ENCODE assay signal across 9 mouse cellular contexts in genomic region chr1:134708274-134708673, GRCm38 (mm10).
DNase-seq lines count a peak whose midpoint lies in the region; ATAC-seq and TF ChIP-seq lines count a peak whose summit lies in the region.
"Had no signal": no experiment of that assay in that cellular context is flagged by ENCODE, and none has a peak within 500 bp of the region (broad histone marks: within the 10 kb centered on the region; RNA-seq: fewer than 3 reads in every experiment).

No protein-coding gene starts in this region.

- WGBS in heart, embryonic 13.5 days: 15% methylated on average over 8 of the region's 8 CpGs
- 9% methylated on average over 8 of the region's 8 CpGs for WGBS in forebrain, postnatal 0 days
- 10% methylated on average over 8 of the region's 8 CpGs for WGBS in midbrain, embryonic 10.5 days

- no peak for TF ChIP-seq CTCF in forebrain, postnatal 0 days (IDR thresholded peaks at IDR 0.05; ENCODE audit: low read depth)

- intact Hi-C loops in heart, postnatal 14 days (cut with DNase I): no loop called here

- ATAC-seq in heart, embryonic 13.5 days (ENCODE audit: extremely low read depth, insufficient number of reproducible peaks, low FRiP score, low TSS enrichment): no peak
- no peak for ATAC-seq in forebrain, postnatal 0 days
- ATAC-seq in monocyte, adult 5-6 weeks (replicated peaks; ENCODE audit: insufficient number of reproducible peaks, low FRiP score, low TSS enrichment, poor library complexity, severe bottlenecking): no peak

- H3K9ac ChIP-seq in heart, embryonic 13.5 days: peak overlapping the region; percentile 76
- no peak overlapping the region for H3K9ac ChIP-seq in ES-E14 (ENCODE audit: insufficient read depth, low read depth, low read length, poor library complexity, severe bottlenecking)
- peak overlapping the region; percentile 53; the same call in 1 of the 2 replicates for H3K9ac ChIP-seq in forebrain, postnatal 0 days

- peaks cover 29% of the 10 kb centered on the region for H3K4me1 ChIP-seq in heart, embryonic 13.5 days
- peaks cover 3 to 35% of the 10 kb centered on the region in 2 experiments; a peak in 2 of 4 replicates for H3K4me1 ChIP-seq in ES-E14 (ENCODE audit: control insufficient read depth in 2 of 2, insufficient read depth in 2 of 2, low read length in 2 of 2, poor library complexity in 1 of 2)
- H3K4me1 ChIP-seq in forebrain, postnatal 0 days (ENCODE audit: insufficient read depth): no peaks in the 10 kb centered on the region
- peaks cover 73% of the 10 kb centered on the region for H3K4me1 ChIP-seq in midbrain, embryonic 10.5 days

- no peak for DNase-seq in heart, postnatal 14 days
- no peak for DNase-seq in ES-E14 (ENCODE audit: low read depth, low spot score)
- no peak for DNase-seq in forebrain, postnatal 0 days
- DNase-seq in midbrain, embryonic 10.5 days (ENCODE audit: low spot score): no peak
- no peak for DNase-seq in T-cell, adult 2 months (ENCODE audit: low spot score)
- no peak for DNase-seq in thymus, postnatal 25 days

- in situ Hi-C loops in ES-E14 (cut with MboI; ENCODE audit: low sequenced_read_pairs in 2 of 2, unreplicated experiment in 2 of 2): no loop called here

- no peaks in the 10 kb centered on the region for H3K9me3 ChIP-seq in heart, embryonic 13.5 days
- no peaks in the 10 kb centered on the region for H3K9me3 ChIP-seq in ES-E14 (ENCODE audit: control insufficient read depth, insufficient read depth, low read depth, low read length)
- H3K9me3 ChIP-seq in forebrain, postnatal 0 days (ENCODE audit: low read length): no peaks in the 10 kb centered on the region
- no peaks in the 10 kb centered on the region for H3K9me3 ChIP-seq in midbrain, embryonic 10.5 days (replicated peaks)

- H3K27me3 ChIP-seq in heart, embryonic 13.5 days (replicated peaks): peaks cover 92% of the 10 kb centered on the region
- no peaks in the 10 kb centered on the region for H3K27me3 ChIP-seq in forebrain, postnatal 0 days (ENCODE audit: insufficient read depth, low read length)
- H3K27me3 ChIP-seq in midbrain, embryonic 10.5 days (ENCODE audit: low read depth, poor library complexity, severe bottlenecking): peaks cover 93% of the 10 kb centered on the region

- no peak overlapping the region for H3K27ac ChIP-seq in heart, embryonic 13.5 days (replicated peaks)
- no peak overlapping the region for H3K27ac ChIP-seq in ES-E14 (ENCODE audit: insufficient read depth, low read depth, low read length, poor library complexity, severe bottlenecking)
- no peak overlapping the region for H3K27ac ChIP-seq in forebrain, postnatal 0 days (ENCODE audit: low read depth, low read length)
- H3K27ac ChIP-seq in midbrain, embryonic 10.5 days (replicated peaks): peak overlapping the region; percentile 93

- H3K36me3 ChIP-seq in heart, embryonic 13.5 days: no peaks in the 10 kb centered on the region
- H3K36me3 ChIP-seq in ES-E14 (ENCODE audit: control insufficient read depth, insufficient read depth, low read length, poor library complexity, severe bottlenecking): no peaks in the 10 kb centered on the region
- no peaks in the 10 kb centered on the region for H3K36me3 ChIP-seq in forebrain, postnatal 0 days (ENCODE audit: insufficient read depth)
- H3K36me3 ChIP-seq in midbrain, embryonic 10.5 days: no peaks in the 10 kb centered on the region

- H3K4me3 ChIP-seq in heart, embryonic 13.5 days: peak overlapping the region; percentile 60
- peak overlapping the region; percentile 65 to 70; a peak in 3 of 4 replicates for H3K4me3 ChIP-seq in ES-E14 (ENCODE audit: insufficient read depth in 1 of 2, low read depth in 1 of 2, low read length in 2 of 2, poor library complexity in 1 of 2, severe bottlenecking in 1 of 2)
- H3K4me3 ChIP-seq in forebrain, postnatal 0 days (ENCODE audit: low read depth, low read length): peak overlapping the region; percentile 55
- H3K4me3 ChIP-seq in midbrain, embryonic 10.5 days: peak overlapping the region; percentile 71
- H3K4me3 ChIP-seq: erythroblast, embryonic 14.5 days had no signal

- H3K4me2 ChIP-seq in heart, embryonic 13.5 days: peak overlapping the region; percentile 98
- H3K4me2 ChIP-seq in forebrain, postnatal 0 days (ENCODE audit: low read depth): peak overlapping the region; percentile 99

TF ChIP-seq in ES-E14, 5 proteins besides CTCF, POLR2A, EP300 and RAD21:
- TF ChIP-seq MAFK (IDR thresholded peaks at IDR 0.05; ENCODE audit: insufficient read depth, low read depth, low read length): no peak
- TF ChIP-seq HCFC1 (IDR thresholded peaks at IDR 0.05; ENCODE audit: borderline replicate concordance, insufficient read depth, low read length): no peak
- no peak for TF ChIP-seq ZNF384 (IDR thresholded peaks at IDR 0.05; ENCODE audit: low read depth, low read length)
- no peak for TF ChIP-seq ZC3H11A (IDR thresholded peaks at IDR 0.05; ENCODE audit: borderline replicate concordance, low read depth, low read length)
- no peak for TF ChIP-seq CHD2 (IDR thresholded peaks at IDR 0.05; ENCODE audit: low read depth, low read length)
